Mouse (Mus musculus) erythroblast, embryonic 14.5 days (primary cell): ENCODE data around the gene Ttc39a. TPM values are rescaled to one million over a fixed set of nuclear protein-coding genes. Genes with fewer than 3 reads are reported as not detected.
"Not testable (repeated sequence)": the region's sequence is repeated elsewhere in the genome, so short reads cannot be mapped to it uniquely, and the experiment has no call there.

Experiments
- H3K27me3 ChIP-seq: 2 replicates; pipeline ENCODE4 v1.6.1; 2012; ENCODE audit warnings: inconsistent platforms; ENCODE audit not compliant: control insufficient read depth
- H3K36me3 ChIP-seq: 2 replicates; pipeline ENCODE4 v1.6.1; 2012; ENCODE audit warnings: mild to moderate bottlenecking, inconsistent platforms; ENCODE audit not compliant: control insufficient read depth
- H3K4me1 ChIP-seq: 2 replicates; pipeline ENCODE4 v1.6.1; 2012; ENCODE audit warnings: inconsistent platforms; ENCODE audit not compliant: control insufficient read depth
- H3K4me3 ChIP-seq: replicated peaks from 2 replicates; pipeline ENCODE3; 2012; ENCODE audit warnings: moderate library complexity, mild to moderate bottlenecking, inconsistent platforms
- H3K9me3 ChIP-seq: 2 replicates; pipeline ENCODE4 v1.6.1; 2012; ENCODE audit warnings: low read length, inconsistent platforms, mixed read lengths; ENCODE audit not compliant: control insufficient read depth
- GATA1 ChIP-seq: IDR thresholded peaks from 2 replicates; pipeline ENCODE4 v1.6.1; 2012; ENCODE audit warnings: low read length, inconsistent platforms, mixed read lengths
- TAL1 ChIP-seq: IDR thresholded peaks from 3 replicates; pipeline ENCODE4 v1.6.1; 2012; ENCODE audit warnings: low read length, inconsistent platforms, mixed read lengths
- polyA plus RNA-seq: library from polyadenylated mRNA; stranded (reverse); fragments of >175 nt; gene quantifications from 2 replicates; pipeline ENCODE4 v1.2.3, GENCODE M21; 2012

Ttc39a gene
- polyA plus RNA-seq, 1 experiment = 5.5 TPM

DNA sequence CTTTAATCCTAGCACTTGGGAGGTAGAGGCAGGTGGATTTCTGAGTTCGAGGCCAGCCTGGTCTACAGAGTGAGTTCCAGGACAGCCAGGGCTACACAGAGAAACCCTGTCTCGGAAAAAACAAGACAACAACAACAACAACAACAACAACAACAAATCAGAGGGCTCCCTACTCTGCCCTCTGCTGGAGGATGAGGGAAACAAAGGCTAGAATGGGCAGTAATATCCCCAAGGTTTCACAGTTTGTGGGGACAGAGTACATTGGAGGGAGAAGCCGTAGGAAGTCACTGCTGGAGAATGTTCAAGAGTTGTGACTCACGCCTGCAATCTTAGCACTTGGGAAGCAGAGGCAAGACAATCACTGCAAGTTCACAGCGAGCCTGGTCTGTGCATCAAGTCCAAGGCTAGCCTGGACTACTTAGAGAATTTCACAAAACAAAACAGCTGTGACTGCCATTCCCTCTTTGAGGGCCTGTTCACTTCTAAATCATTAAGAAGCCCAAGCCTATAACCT is 5.2 kb upstream of the Ttc39a start:
- no peak for TF ChIP-seq TAL1
- no peak for TF ChIP-seq GATA1
- Histone ChIP-seq H3K27me3 (peaks cover 5% of the 10 kb centered on the region; the same call in 1 of the 2 replicates), H3K4me3 (no peak overlapping the region), H3K4me1 (peaks cover 43% of the 10 kb centered on the region), H3K9me3 (peaks cover 6% of the 10 kb centered on the region; the same call in 1 of the 2 replicates), H3K36me3 (peaks cover 66% of the 10 kb centered on the region)

DNA sequence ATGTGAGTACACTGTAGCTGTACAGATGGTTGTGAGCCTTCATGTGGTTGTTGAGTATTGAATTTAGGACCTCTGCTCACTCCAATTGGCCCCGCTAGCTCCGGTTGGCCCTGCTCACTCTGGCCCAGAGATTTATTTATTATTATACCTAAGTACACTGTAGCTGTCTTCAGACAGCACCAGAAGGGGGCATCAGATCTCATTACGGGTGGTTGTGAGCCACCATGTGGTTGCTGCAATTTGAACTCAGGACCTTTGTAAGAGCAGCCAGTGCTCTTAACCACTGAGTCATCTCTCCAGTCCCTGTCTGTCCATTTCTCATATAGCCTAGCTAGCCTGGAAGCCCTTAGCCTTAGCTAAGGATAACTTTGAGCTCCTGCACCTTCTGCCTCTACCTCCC is 1.5 kb upstream of the Ttc39a start:
- Histone ChIP-seq H3K4me1 (peaks cover 78% of the 10 kb centered on the region), H3K36me3 (peaks cover 84% of the 10 kb centered on the region), H3K4me3 (peak overlapping the region; percentile 91)
- H3K9me3 ChIP-seq, H3K27me3 ChIP-seq: not testable (repeated sequence)

GRCm38 (mm10) chr4:109405415-109405814 is 1.0 kb upstream of the Ttc39a start:
- Histone ChIP-seq H3K4me3 (peak overlapping the region; percentile 91), H3K4me1 (peaks cover 81% of the 10 kb centered on the region), H3K9me3 (peaks cover 6% of the 10 kb centered on the region; the same call in 1 of the 2 replicates), H3K27me3 (no peaks in the 10 kb centered on the region; the same call in 1 of the 2 replicates), H3K36me3 (peaks cover 84% of the 10 kb centered on the region)
- no peak for TF ChIP-seq GATA1
- TF ChIP-seq TAL1 = no peak

DNA sequence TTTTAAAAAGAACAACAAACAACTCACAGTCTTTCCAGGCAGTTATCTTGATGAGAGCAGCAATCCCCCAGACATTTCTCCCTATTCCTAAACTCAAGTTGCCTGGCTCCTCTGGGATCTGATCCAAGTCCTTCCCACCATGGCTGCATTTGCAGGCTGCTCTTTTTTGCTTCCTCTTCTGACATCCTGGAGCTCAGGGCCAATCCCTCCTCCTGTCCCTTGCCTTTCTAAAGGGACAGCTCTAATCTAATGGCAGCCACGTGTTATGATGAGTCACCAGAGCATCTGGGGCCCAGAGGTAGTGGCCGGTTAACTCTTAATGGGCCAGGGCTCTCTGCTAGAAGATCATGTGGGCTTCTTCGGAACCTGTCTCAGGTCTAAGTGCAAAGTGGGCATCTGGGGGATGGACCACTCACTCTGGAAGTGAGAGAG is 353 bp upstream of the Ttc39a start:
- Histone ChIP-seq H3K4me3 (peak overlapping the region; percentile 91), H3K36me3 (peaks cover 82% of the 10 kb centered on the region), H3K27me3 (no peaks in the 10 kb centered on the region; the same call in 1 of the 2 replicates), H3K4me1 (peaks cover 86% of the 10 kb centered on the region), H3K9me3 (peaks cover 6% of the 10 kb centered on the region; the same call in 1 of the 2 replicates)
- TF ChIP-seq GATA1 (peak; percentile 77), TAL1 (peak; percentile 48; the same call in 1 of the 3 replicates)

- no peaks in the 10 kb centered on the region; the same call in 1 of the 2 replicates for H3K27me3 ChIP-seq
- peaks cover 6% of the 10 kb centered on the region; the same call in 1 of the 2 replicates for H3K9me3 ChIP-seq
- H3K36me3 ChIP-seq = peaks cover 79% of the 10 kb centered on the region
- no peak for TF ChIP-seq GATA1
- TF ChIP-seq TAL1 = no peak
- peak overlapping the region; percentile 91 for H3K4me3 ChIP-seq
- H3K4me1 ChIP-seq = peaks cover 89% of the 10 kb centered on the region
Measured at GRCm38 (mm10) chr4:109407176-109407520, 725 bp downstream of the Ttc39a start.

- TF ChIP-seq TAL1 (no peak), GATA1 (no peak)
Measured at GRCm38 (mm10) chr4:109407701-109408485, 1.5 kb downstream of the Ttc39a start.

DNA sequence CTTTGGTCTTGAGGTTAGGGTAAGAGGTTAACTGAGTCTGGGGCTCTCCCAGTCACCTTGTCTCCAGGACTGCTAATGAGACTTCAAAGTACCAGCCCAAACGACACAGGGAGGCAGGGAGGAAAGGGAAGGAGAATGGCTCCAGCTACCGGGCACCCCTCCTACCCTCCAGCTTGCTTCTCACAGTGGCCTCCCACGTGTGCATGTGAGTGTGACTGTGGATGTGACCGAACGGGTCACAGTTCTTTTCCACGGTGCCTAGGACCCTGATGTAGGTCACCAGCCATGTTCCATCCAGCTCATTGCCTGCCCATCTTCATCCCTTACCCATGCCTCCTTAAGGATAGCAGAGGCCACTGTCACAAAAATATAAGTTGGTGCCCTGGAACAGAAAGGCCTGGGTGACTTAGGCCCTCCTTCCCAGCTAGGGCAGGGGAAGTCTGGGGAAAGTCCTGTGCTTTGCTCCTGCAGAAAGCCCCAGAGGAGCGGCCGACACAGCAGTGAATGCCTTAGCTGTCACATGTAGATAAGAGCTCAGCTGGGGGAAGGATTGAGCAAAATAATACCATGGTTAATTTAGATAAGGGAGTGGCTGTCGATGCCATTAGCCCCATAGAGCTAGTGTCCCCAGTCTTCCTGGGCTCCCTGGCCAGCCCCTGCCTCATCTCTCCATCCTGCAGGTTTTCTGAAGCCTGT is 4.4 kb downstream of the Ttc39a start:
- H3K9me3 ChIP-seq = no peaks in the 10 kb centered on the region
- no peaks in the 10 kb centered on the region for H3K27me3 ChIP-seq
- H3K4me1 ChIP-seq = peaks cover 95% of the 10 kb centered on the region
- H3K36me3 ChIP-seq = peaks cover 61% of the 10 kb centered on the region
- peak; percentile 94 for TF ChIP-seq GATA1
- TF ChIP-seq TAL1 = peak; percentile 95
- H3K4me3 ChIP-seq = peak overlapping the region; percentile 58

More at GRCm38 (mm10) chr4:109407701-109408485, 1.5 kb downstream of the Ttc39a start:
- peaks cover 6% of the 10 kb centered on the region; the same call in 1 of the 2 replicates for H3K9me3 ChIP-seq
- H3K27me3 ChIP-seq = no peaks in the 10 kb centered on the region; the same call in 1 of the 2 replicates
- peaks cover 75% of the 10 kb centered on the region for H3K36me3 ChIP-seq
- peaks cover 92% of the 10 kb centered on the region for H3K4me1 ChIP-seq
- peak overlapping the region; percentile 91 for H3K4me3 ChIP-seq

- Histone ChIP-seq H3K9me3 (no peaks in the 10 kb centered on the region), H3K36me3 (peaks cover 63% of the 10 kb centered on the region), H3K4me3 (peak overlapping the region; percentile 58), H3K27me3 (no peaks in the 10 kb centered on the region), H3K4me1 (peaks cover 92% of the 10 kb centered on the region)
- TF ChIP-seq TAL1 = no peak
- no peak for TF ChIP-seq GATA1
Measured at GRCm38 (mm10) chr4:109411377-109411967, 5.0 kb downstream of the Ttc39a start.

DNA sequence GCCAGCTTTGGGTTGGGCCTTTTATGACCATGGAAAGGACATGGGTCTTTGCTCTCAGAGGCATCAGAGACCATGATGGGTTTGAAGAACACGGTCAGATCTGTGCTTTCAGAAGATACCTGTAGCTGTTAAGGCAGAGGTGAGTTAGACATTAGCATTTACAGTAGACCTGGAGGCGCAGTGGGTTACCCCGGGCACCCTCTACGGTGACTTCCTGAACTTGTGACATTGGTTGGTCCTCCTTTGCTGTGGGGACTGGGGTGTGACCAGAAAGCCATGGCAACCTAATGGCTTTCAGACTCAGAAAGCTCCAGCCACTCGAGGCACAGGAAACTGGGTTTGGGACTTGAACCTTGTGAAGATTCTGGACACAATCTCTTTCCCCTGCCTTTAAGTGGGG is 5.8 kb downstream of the Ttc39a start:
- Histone ChIP-seq H3K36me3 (peaks cover 63% of the 10 kb centered on the region), H3K27me3 (no peaks in the 10 kb centered on the region), H3K4me1 (peaks cover 90% of the 10 kb centered on the region), H3K4me3 (peak overlapping the region; percentile 58), H3K9me3 (no peaks in the 10 kb centered on the region)
- TF ChIP-seq GATA1 (no peak), TAL1 (no peak)
